Mouse (Mus musculus): Measurements from ENCODE around the gene Eif3g. TPM values are rescaled to one million over a fixed set of nuclear protein-coding genes. Genes with fewer than 3 reads are reported as not detected.

Eif3g gene
- polyA plus RNA-seq, 1 experiment from 2014 or later: 234 TPM

- 80% methylated on average over 29 of the region's 29 CpGs for WGBS
Measured at GRCm38 (mm10) chr9:20889185-20890141, 9.0 kb downstream of the Eif3g start.

GRCm38 (mm10) chr9:20888386-20888765, 10.0 kb downstream of the Eif3g start:
- peak; percentile 24 for DNase-seq (ENCODE audit: low spot score)
- Histone ChIP-seq H3K4me2 (ENCODE audit: low read length) (peak overlapping the region; percentile 64), H3K4me1 (replicated peaks; ENCODE audit: insufficient read depth, low read length) (no peaks in the 10 kb centered on the region), H3K4me3 (replicated peaks; ENCODE audit: low read depth, low read length) (peak overlapping the region; percentile 62), H3K27me3 (ENCODE audit: insufficient read depth, low read length) (no peaks in the 10 kb centered on the region), H3K27ac (peak overlapping the region; percentile 83), H3K36me3 (ENCODE audit: insufficient read depth, low read length) (peaks cover 33% of the 10 kb centered on the region), H3K9ac (ENCODE audit: low read depth, low read length) (peak overlapping the region; percentile 88), H3K9me3 (replicated peaks; ENCODE audit: low read length) (no peaks in the 10 kb centered on the region)
- peak; percentile 30 for ATAC-seq (replicated peaks; ENCODE audit: low FRiP score, low read depth)
- no peak for TF ChIP-seq CTCF (IDR thresholded peaks at IDR 0.05; ENCODE audit: low read depth)
- under 1% methylated on average over 27 of the region's 30 CpGs for WGBS

More at GRCm38 (mm10) chr9:20889185-20890141, 9.0 kb downstream of the Eif3g start:
- Histone ChIP-seq H3K4me1 (replicated peaks; ENCODE audit: insufficient read depth, low read length) (no peaks in the 10 kb centered on the region), H3K9ac (ENCODE audit: low read depth, low read length) (peak overlapping the region; percentile 28; the same call in 1 of the 2 replicates), H3K4me3 (replicated peaks; ENCODE audit: low read depth, low read length) (peak overlapping the region; percentile 62; the same call in 1 of the 2 replicates), H3K36me3 (ENCODE audit: insufficient read depth, low read length) (peaks cover 44% of the 10 kb centered on the region), H3K27ac (no peak overlapping the region), H3K4me2 (ENCODE audit: low read length) (peak overlapping the region; percentile 64), H3K9me3 (replicated peaks; ENCODE audit: low read length) (no peaks in the 10 kb centered on the region), H3K27me3 (ENCODE audit: insufficient read depth, low read length) (no peaks in the 10 kb centered on the region)
- ATAC-seq (replicated peaks; ENCODE audit: low FRiP score, low read depth) (no peak), DNase-seq (ENCODE audit: low spot score) (no peak)
- no peak for TF ChIP-seq CTCF (IDR thresholded peaks at IDR 0.05; ENCODE audit: low read depth)

DNA sequence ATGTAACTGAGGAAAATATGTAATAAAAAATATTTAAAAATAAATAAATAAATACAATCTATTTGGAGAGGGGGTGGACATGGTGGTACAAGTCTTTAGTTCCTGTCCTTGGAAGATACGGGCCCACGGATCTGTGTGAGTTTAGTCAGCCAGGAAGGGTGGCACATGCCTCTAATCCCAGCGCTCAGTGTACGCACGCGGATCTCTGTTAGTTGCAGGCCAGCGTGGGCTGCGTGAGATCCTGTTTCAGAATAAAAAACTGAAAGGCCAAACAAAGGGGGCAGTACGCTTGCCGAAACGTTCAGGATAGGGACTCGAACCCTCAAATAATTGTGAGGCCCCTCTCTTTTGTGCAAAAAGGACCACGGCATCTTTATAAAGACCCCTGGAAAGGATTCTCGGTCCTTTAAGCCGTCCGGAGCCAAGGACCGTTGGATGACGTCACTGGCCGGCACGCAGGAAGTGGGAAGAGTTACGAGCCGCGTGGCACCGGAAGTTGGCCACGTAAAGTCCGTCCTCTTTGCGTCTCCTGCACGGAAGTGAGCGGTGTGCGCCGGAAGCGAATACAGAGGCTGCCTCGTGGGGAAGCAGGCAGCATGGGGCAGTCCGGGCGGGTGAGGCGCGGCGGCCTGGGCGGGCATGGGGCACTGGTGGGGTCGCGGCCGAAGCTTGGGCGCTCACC, 10.6 kb downstream of the Eif3g start, which contains the start of gene Ppan:
Gene Ppan, plus strand, starts transcription at position 472 of the 682 bp plus-strand sequence.
- H3K4me2 ChIP-seq (ENCODE audit: low read length): peak within 1 kb of the TSS; percentile 64
- peak within 1 kb of the TSS; percentile 83 for H3K27ac ChIP-seq
- no peaks in the 10 kb centered on the region for H3K9me3 ChIP-seq (replicated peaks; ENCODE audit: low read length)
- peak; percentile 94 for ATAC-seq (replicated peaks; ENCODE audit: low FRiP score, low read depth)
- H3K27me3 ChIP-seq (ENCODE audit: insufficient read depth, low read length): no peaks in the 10 kb centered on the region
- peak within 1 kb of the TSS; percentile 88 for H3K9ac ChIP-seq (ENCODE audit: low read depth, low read length)
- under 1% methylated on average over 36 of the region's 43 CpGs for WGBS
- TF ChIP-seq CTCF (IDR thresholded peaks at IDR 0.05; ENCODE audit: low read depth): no peak
- H3K36me3 ChIP-seq (ENCODE audit: insufficient read depth, low read length): peaks cover 28% of the 10 kb centered on the region
- H3K4me1 ChIP-seq (replicated peaks; ENCODE audit: insufficient read depth, low read length): no peaks in the 10 kb centered on the region
- peak; percentile 99 for DNase-seq (ENCODE audit: low spot score)
- H3K4me3 ChIP-seq (replicated peaks; ENCODE audit: low read depth, low read length): peak within 1 kb of the TSS; percentile 62

GRCm38 (mm10) chr9:20887191-20887590, 11.2 kb downstream of the Eif3g start:
- no peak overlapping the region for H3K27ac ChIP-seq
- no peaks in the 10 kb centered on the region for H3K4me1 ChIP-seq (replicated peaks; ENCODE audit: insufficient read depth, low read length)
- peaks cover 26% of the 10 kb centered on the region for H3K36me3 ChIP-seq (ENCODE audit: insufficient read depth, low read length)
- H3K4me2 ChIP-seq (ENCODE audit: low read length): no peak overlapping the region
- H3K9me3 ChIP-seq (replicated peaks; ENCODE audit: low read length): no peaks in the 10 kb centered on the region
- no peak for TF ChIP-seq CTCF (IDR thresholded peaks at IDR 0.05; ENCODE audit: low read depth)
- 90% methylated on average over 6 of the region's 6 CpGs for WGBS
- no peak overlapping the region for H3K9ac ChIP-seq (ENCODE audit: low read depth, low read length)
- DNase-seq (ENCODE audit: low spot score): no peak
- H3K4me3 ChIP-seq (replicated peaks; ENCODE audit: low read depth, low read length): no peak overlapping the region
- no peak for ATAC-seq (replicated peaks; ENCODE audit: low FRiP score, low read depth)
- no peaks in the 10 kb centered on the region for H3K27me3 ChIP-seq (ENCODE audit: insufficient read depth, low read length)

- Histone ChIP-seq H3K9me3 (replicated peaks; ENCODE audit: low read length) (no peaks in the 10 kb centered on the region), H3K4me1 (replicated peaks; ENCODE audit: insufficient read depth, low read length) (no peaks in the 10 kb centered on the region), H3K4me2 (ENCODE audit: low read length) (no peak overlapping the region), H3K36me3 (ENCODE audit: insufficient read depth, low read length) (peaks cover 21% of the 10 kb centered on the region), H3K4me3 (replicated peaks; ENCODE audit: low read depth, low read length) (no peak overlapping the region), H3K27ac (no peak overlapping the region), H3K9ac (ENCODE audit: low read depth, low read length) (no peak overlapping the region), H3K27me3 (ENCODE audit: insufficient read depth, low read length) (no peaks in the 10 kb centered on the region)
- TF ChIP-seq CTCF (IDR thresholded peaks at IDR 0.05; ENCODE audit: low read depth): no peak
- no peak for DNase-seq (ENCODE audit: low spot score)
- 92% methylated on average over 2 of the region's 2 CpGs for WGBS
- ATAC-seq (replicated peaks; ENCODE audit: low FRiP score, low read depth): no peak
Measured at GRCm38 (mm10) chr9:20886563-20886962, 11.9 kb downstream of the Eif3g start.

GRCm38 (mm10) chr9:20879097-20879792, 19.2 kb downstream of the Eif3g start, which contains the start of gene Angptl6:
TSS of gene Angptl6 (minus strand) at chr9:20879727.
- H3K27me3 ChIP-seq (ENCODE audit: insufficient read depth, low read length): no peaks in the 10 kb centered on the region
- H3K4me2 ChIP-seq (ENCODE audit: low read length): peak within 1 kb of the TSS; percentile 57
- H3K27ac ChIP-seq: peak within 1 kb of the TSS; percentile 78
- no peaks in the 10 kb centered on the region for H3K9me3 ChIP-seq (replicated peaks; ENCODE audit: low read length)
- peak within 1 kb of the TSS; percentile 27 for H3K4me3 ChIP-seq (replicated peaks; ENCODE audit: low read depth, low read length)
- 88% methylated on average over 13 of the region's 13 CpGs for WGBS
- DNase-seq (ENCODE audit: low spot score) (no peak), ATAC-seq (replicated peaks; ENCODE audit: low FRiP score, low read depth) (no peak)
- no peak for TF ChIP-seq CTCF (IDR thresholded peaks at IDR 0.05; ENCODE audit: low read depth)
- H3K9ac ChIP-seq (ENCODE audit: low read depth, low read length): peak within 1 kb of the TSS; percentile 60
- H3K36me3 ChIP-seq (ENCODE audit: insufficient read depth, low read length): no peaks in the 10 kb centered on the region
- no peaks in the 10 kb centered on the region for H3K4me1 ChIP-seq (replicated peaks; ENCODE audit: insufficient read depth, low read length)

All from kidney, postnatal 0 days (tissue).